Mouse (Mus musculus): ENCODE measurements at regions not wholly inside any gene's neighbourhood (a gene's known extent, or its start where the extent isn't known, plus 50 kb on each side); places are given as distances from the start of the nearest gene placed in this dataset.

- dilution Hi-C loops (cut with MboI; ENCODE audit: extremely low pct_ligation_motif_present, extremely low pct_unique_long_range_greater_than_20kb, low sequenced_read_pairs), result no loop called here
Observed at GRCm38 (mm10) chr6:53163091-53163490, 94.7 kb upstream of the Jazf1 start.

GRCm38 (mm10) chr6:53161627-53162026 is 93.2 kb upstream of the Jazf1 start:
- no peak for DNase-seq (ENCODE audit: extremely low read depth)
- dilution Hi-C loops (cut with MboI; ENCODE audit: extremely low pct_ligation_motif_present, extremely low pct_unique_long_range_greater_than_20kb, low sequenced_read_pairs) (no loop called here), in situ Hi-C loops (cut with MboI; ENCODE audit: low pct_ligation_motif_present, low pct_unique_long_range_greater_than_20kb, low sequenced_read_pairs) (no loop called here)
- Histone ChIP-seq H3K27me3 (replicated peaks) (no peaks in the 10 kb centered on the region), H3K9me3 (replicated peaks; ENCODE audit: low read length) (peaks cover 3% of the 10 kb centered on the region), H3K79me2 (replicated peaks; ENCODE audit: control insufficient read depth, extremely low read depth, insufficient read depth, poor library complexity, severe bottlenecking) (no peaks in the 10 kb centered on the region), H3K27ac (ENCODE audit: insufficient read depth, low read depth) (no peak overlapping the region), H3K36me3 (replicated peaks in 1 of 2; ENCODE audit: control insufficient read depth in 1 of 2, insufficient read depth in 1 of 2, low read length in 1 of 2) (no peaks in the 10 kb centered on the region), H3K4me3 (replicated peaks in 1 of 3; ENCODE audit: low read depth in 2 of 3, low read length in 2 of 3, poor library complexity in 1 of 3) (no peak overlapping the region), H3K4me1 (ENCODE audit: control insufficient read depth in 1 of 2, insufficient read depth in 2 of 2) (peaks cover 3 to 4% of the 10 kb centered on the region in 2 experiments; a peak in 3 of 4 replicates), H3K9ac (ENCODE audit: insufficient read depth, low read depth) (no peak overlapping the region), H3K4me2 (ENCODE audit: insufficient read depth, low read depth, poor library complexity, severe bottlenecking) (no peak overlapping the region)
- TF ChIP-seq NRF1 (IDR thresholded peaks at IDR 0.05; ENCODE audit: low read depth, low read length) (no peak), PAX5 (IDR thresholded peaks at IDR 0.05; ENCODE audit: low read length) (no peak)

More at GRCm38 (mm10) chr6:53163091-53163490, 94.7 kb upstream of the Jazf1 start:
- in situ Hi-C loops (cut with MboI; ENCODE audit: low pct_ligation_motif_present, low pct_unique_long_range_greater_than_20kb, low sequenced_read_pairs), result no loop called here
- no peaks in the 10 kb centered on the region for H3K36me3 ChIP-seq (replicated peaks in 1 of 2; ENCODE audit: control insufficient read depth in 1 of 2, insufficient read depth in 1 of 2, low read length in 1 of 2)
- no peak for DNase-seq (ENCODE audit: extremely low read depth)
- no peak for TF ChIP-seq IRF4 (IDR thresholded peaks at IDR 0.05; ENCODE audit: low read depth, low read length)
- H3K9me3 ChIP-seq (replicated peaks; ENCODE audit: low read length), result peaks cover 3% of the 10 kb centered on the region
- no peak overlapping the region for H3K4me3 ChIP-seq (replicated peaks in 1 of 3; ENCODE audit: low read depth in 2 of 3, low read length in 2 of 3, poor library complexity in 1 of 3)
- no peak overlapping the region for H3K27ac ChIP-seq (ENCODE audit: insufficient read depth, low read depth)
- H3K4me1 ChIP-seq (ENCODE audit: control insufficient read depth in 1 of 2, insufficient read depth in 2 of 2), result no peaks in the 10 kb centered on the region; a peak in 1 of 4 replicates
- no peak overlapping the region for H3K4me2 ChIP-seq (ENCODE audit: insufficient read depth, low read depth, poor library complexity, severe bottlenecking)
- no peaks in the 10 kb centered on the region for H3K79me2 ChIP-seq (replicated peaks; ENCODE audit: control insufficient read depth, extremely low read depth, insufficient read depth, poor library complexity, severe bottlenecking)
- H3K9ac ChIP-seq (ENCODE audit: insufficient read depth, low read depth), result no peak overlapping the region
- no peaks in the 10 kb centered on the region for H3K27me3 ChIP-seq (replicated peaks)

GRCm38 (mm10) chr6:53154621-53155020 is 86.2 kb upstream of the Jazf1 start:
- peaks cover 2% of the 10 kb centered on the region for H3K9me3 ChIP-seq (replicated peaks; ENCODE audit: low read length)
- in situ Hi-C loops (cut with MboI; ENCODE audit: low pct_ligation_motif_present, low pct_unique_long_range_greater_than_20kb, low sequenced_read_pairs), result no loop called here
- no peak overlapping the region for H3K9ac ChIP-seq (ENCODE audit: insufficient read depth, low read depth)
- TF ChIP-seq ZKSCAN1 (IDR thresholded peaks at IDR 0.05; ENCODE audit: borderline replicate concordance, low read depth, low read length), result no peak
- no peaks in the 10 kb centered on the region for H3K79me2 ChIP-seq (replicated peaks; ENCODE audit: control insufficient read depth, extremely low read depth, insufficient read depth, poor library complexity, severe bottlenecking)
- no peak for DNase-seq (ENCODE audit: extremely low read depth)
- peaks cover 16 to 37% of the 10 kb centered on the region in 2 experiments for H3K4me1 ChIP-seq (ENCODE audit: control insufficient read depth in 1 of 2, insufficient read depth in 2 of 2)
- H3K4me3 ChIP-seq (replicated peaks in 1 of 3; ENCODE audit: low read depth in 2 of 3, low read length in 2 of 3, poor library complexity in 1 of 3), result no peak overlapping the region
- dilution Hi-C loops (cut with MboI; ENCODE audit: extremely low pct_ligation_motif_present, extremely low pct_unique_long_range_greater_than_20kb, low sequenced_read_pairs), result no loop called here
- no peaks in the 10 kb centered on the region for H3K27me3 ChIP-seq (replicated peaks)
- H3K36me3 ChIP-seq (replicated peaks in 1 of 2; ENCODE audit: control insufficient read depth in 1 of 2, insufficient read depth in 1 of 2, low read length in 1 of 2), result no peaks in the 10 kb centered on the region
- no peak overlapping the region for H3K27ac ChIP-seq (ENCODE audit: insufficient read depth, low read depth)
- no peak overlapping the region for H3K4me2 ChIP-seq (ENCODE audit: insufficient read depth, low read depth, poor library complexity, severe bottlenecking)

GRCm38 (mm10) chr6:53147478-53147877 is 79.0 kb upstream of the Jazf1 start:
- Histone ChIP-seq H3K9ac (ENCODE audit: insufficient read depth, low read depth) (no peak overlapping the region), H3K4me3 (replicated peaks in 1 of 3; ENCODE audit: low read depth in 2 of 3, low read length in 2 of 3, poor library complexity in 1 of 3) (no peak overlapping the region), H3K27me3 (replicated peaks) (no peaks in the 10 kb centered on the region), H3K9me3 (replicated peaks; ENCODE audit: low read length) (peaks cover 2% of the 10 kb centered on the region), H3K27ac (ENCODE audit: insufficient read depth, low read depth) (no peak overlapping the region), H3K4me2 (ENCODE audit: insufficient read depth, low read depth, poor library complexity, severe bottlenecking) (no peak overlapping the region), H3K36me3 (replicated peaks in 1 of 2; ENCODE audit: control insufficient read depth in 1 of 2, insufficient read depth in 1 of 2, low read length in 1 of 2) (no peaks in the 10 kb centered on the region), H3K79me2 (replicated peaks; ENCODE audit: control insufficient read depth, extremely low read depth, insufficient read depth, poor library complexity, severe bottlenecking) (no peaks in the 10 kb centered on the region), H3K4me1 (ENCODE audit: control insufficient read depth in 1 of 2, insufficient read depth in 2 of 2) (peaks cover 2 to 17% of the 10 kb centered on the region in 2 experiments; a peak in 2 of 4 replicates)
- dilution Hi-C loops (cut with MboI; ENCODE audit: extremely low pct_ligation_motif_present, extremely low pct_unique_long_range_greater_than_20kb, low sequenced_read_pairs), result no loop called here
- in situ Hi-C loops (cut with MboI; ENCODE audit: low pct_ligation_motif_present, low pct_unique_long_range_greater_than_20kb, low sequenced_read_pairs), result no loop called here
- DNase-seq (ENCODE audit: extremely low read depth), result no peak
- TF ChIP-seq ZC3H11A (IDR thresholded peaks at IDR 0.05; ENCODE audit: low read depth, low read length) (no peak), EP300 (IDR thresholded peaks at IDR 0.05; ENCODE audit: low read length) (no peak), MAZ (IDR thresholded peaks at IDR 0.05; ENCODE audit: low read depth, low read length) (no peak), NELFE (IDR thresholded peaks at IDR 0.05; ENCODE audit: low read depth, low read length) (no peak), KAT2A (IDR thresholded peaks at IDR 0.05; ENCODE audit: insufficient replicate concordance, low read length) (no peak), CHD1 (IDR thresholded peaks at IDR 0.05; ENCODE audit: low read depth, low read length) (no peak), E2F4 (IDR thresholded peaks at IDR 0.05; ENCODE audit: insufficient replicate concordance, low read depth, low read length) (no peak), MEF2A (IDR thresholded peaks at IDR 0.05; ENCODE audit: borderline replicate concordance, low read depth, low read length) (no peak), MAFK (IDR thresholded peaks at IDR 0.05; ENCODE audit: insufficient replicate concordance, low read length) (no peak), JUND (conservative IDR thresholded peaks at IDR 0.05; ENCODE audit: low read depth, low read length) (no peak), ETS1 (conservative IDR thresholded peaks at IDR 0.05; ENCODE audit: low read depth, low read length) (no peak), POLR2AphosphoS2 (IDR thresholded peaks at IDR 0.05; ENCODE audit: low read depth, low read length) (no peak), TCF12 (IDR thresholded peaks at IDR 0.05; ENCODE audit: low read depth, low read length) (no peak), MYC (IDR thresholded peaks at IDR 0.05; ENCODE audit: low read depth, low read length) (no peak), NRF1 (IDR thresholded peaks at IDR 0.05; ENCODE audit: low read depth, low read length) (no peak), USF2 (conservative IDR thresholded peaks at IDR 0.05; ENCODE audit: low read depth, low read length) (no peak), TBP (conservative IDR thresholded peaks at IDR 0.05; ENCODE audit: low read depth, low read length) (no peak)

Measured in CH12.LX (cell line).